Mouse (Mus musculus): Measurements from ENCODE around the gene Adgrl1.
"Not testable (repeated sequence)": the region's sequence is repeated elsewhere in the genome, so short reads cannot be mapped to it uniquely, and the experiment has no call there.

Adgrl1 gene

GRCm38 (mm10) chr8:83955106-83955957 lies 55.4 kb downstream of the Adgrl1 start, which contains the start of the genes Gm10644 and Asf1b:
Gene Gm10644 (minus strand): TSS chr8:83955205.
Gene Asf1b (plus strand): TSS chr8:83955507.
- DNase-seq (ENCODE audit: low read depth): peak; percentile 100

- DNase-seq (ENCODE audit: low read depth): no peak
Observed at GRCm38 (mm10) chr8:83955958-83956218, 56.0 kb downstream of the Adgrl1 start.

- DNase-seq (ENCODE audit: low read depth): peak; percentile 73
Observed at GRCm38 (mm10) chr8:83956789-83957188, 56.9 kb downstream of the Adgrl1 start.

GRCm38 (mm10) chr8:83964015-83964765 lies 64.3 kb downstream of the Adgrl1 start:
- no peak for DNase-seq (ENCODE audit: low read depth)

- DNase-seq (ENCODE audit: low read depth): no peak
Observed at GRCm38 (mm10) chr8:83967701-83968100, 67.8 kb downstream of the Adgrl1 start.

GRCm38 (mm10) chr8:83971121-83971520 lies 71.2 kb downstream of the Adgrl1 start:
- DNase-seq (ENCODE audit: low read depth): no peak

- no peak for DNase-seq (ENCODE audit: low read depth)
Observed at GRCm38 (mm10) chr8:83971661-83972060, 71.8 kb downstream of the Adgrl1 start.

- DNase-seq (ENCODE audit: low read depth): peak; percentile 98
Observed at GRCm38 (mm10) chr8:83972150-83973120, 72.5 kb downstream of the Adgrl1 start, which contains the start of gene Prkaca. Gene Prkaca (plus strand): TSS chr8:83972993.

GRCm38 (mm10) chr8:83973161-83974031 lies 73.5 kb downstream of the Adgrl1 start:
- peak; percentile 48 for DNase-seq (ENCODE audit: low read depth)

GRCm38 (mm10) chr8:83974521-83974920 lies 74.6 kb downstream of the Adgrl1 start:
- no peak for DNase-seq (ENCODE audit: low read depth)

- DNase-seq (ENCODE audit: low read depth): peak; percentile 68
Observed at GRCm38 (mm10) chr8:83976101-83976630, 76.3 kb downstream of the Adgrl1 start.

- peak; percentile 34 for DNase-seq (ENCODE audit: low read depth)
Observed at GRCm38 (mm10) chr8:83976779-83977350, 77.0 kb downstream of the Adgrl1 start.

GRCm38 (mm10) chr8:83977646-83978045 lies 77.7 kb downstream of the Adgrl1 start:
- DNase-seq (ENCODE audit: low read depth): peak; percentile 32

- no peak for DNase-seq (ENCODE audit: low read depth)
Observed at GRCm38 (mm10) chr8:83978200-83978599, 78.3 kb downstream of the Adgrl1 start.

- no peak for DNase-seq (ENCODE audit: low read depth)
Observed at GRCm38 (mm10) chr8:83980250-83980649, 80.3 kb downstream of the Adgrl1 start.

- no peak for DNase-seq (ENCODE audit: low read depth)
Observed at GRCm38 (mm10) chr8:83980845-83981244, 80.9 kb downstream of the Adgrl1 start.

GRCm38 (mm10) chr8:83981533-83981932 lies 81.6 kb downstream of the Adgrl1 start:
- no peak for DNase-seq (ENCODE audit: low read depth)

GRCm38 (mm10) chr8:83982449-83982848 lies 82.5 kb downstream of the Adgrl1 start:
- DNase-seq (ENCODE audit: low read depth): no peak

- not testable (repeated sequence) for DNase-seq (ENCODE audit: low read depth)
Observed at GRCm38 (mm10) chr8:83983222-83983621, 83.3 kb downstream of the Adgrl1 start.

- no peak for DNase-seq (ENCODE audit: low read depth)
Observed at GRCm38 (mm10) chr8:83989243-83989642, 89.3 kb downstream of the Adgrl1 start.

All from induced T-regulatory cell, adult 2 months (primary cell).